Mouse (Mus musculus): ENCODE measurements around the gene Svs6. TPM values are rescaled to one million over a fixed set of nuclear protein-coding genes. Genes with fewer than 3 reads are reported as not detected.

Svs6 gene
- polyA plus RNA-seq, 1 experiment from 2014 or later: not detected

GRCm38 (mm10) chr2:164366947-164367346 is 50.4 kb downstream of the Svs6 start:
- H3K27me3 ChIP-seq (replicated peaks; ENCODE audit: control insufficient read depth, insufficient read depth, low read length): no peaks in the 10 kb centered on the region
- no peak overlapping the region for H3K4me2 ChIP-seq (ENCODE audit: low read length)
- H3K27ac ChIP-seq (ENCODE audit: low read depth): no peak overlapping the region
- no peak for ATAC-seq (replicated peaks; ENCODE audit: low FRiP score, low TSS enrichment, low read depth)
- no peaks in the 10 kb centered on the region for H3K9me3 ChIP-seq (ENCODE audit: control insufficient read depth, low read length)
- DNase-seq (ENCODE audit: low spot score): no peak
- H3K4me3 ChIP-seq (ENCODE audit: low read depth, low read length): no peak overlapping the region
- H3K9ac ChIP-seq (ENCODE audit: low read length): no peak overlapping the region
- no peaks in the 10 kb centered on the region for H3K4me1 ChIP-seq (replicated peaks; ENCODE audit: control insufficient read depth, insufficient read depth, low read length)
- no peaks in the 10 kb centered on the region for H3K36me3 ChIP-seq (ENCODE audit: control insufficient read depth, insufficient read depth, low read length)
- WGBS: 66% methylated on average over 3 of the region's 3 CpGs

Small RNAs within 50 kb of the gene (microRNA-seq; reads per million reads assigned to microRNA genes)
- gene Mir7678: not detected

Other genes starting within 250 kb of the Svs6 start
- gene Stk4, start 246.4 kb upstream of the Svs6 start, polyA plus RNA-seq (2014; fragmentation: Nextera tagmentation; extraction: Ambion mirVana): 27.8 and 29.1 TPM in 2 replicates
- 65.9 and 69.4 TPM in 2 replicates for gene Tomm34, start 245.6 kb upstream of the Svs6 start, polyA plus RNA-seq (2014; fragmentation: Nextera tagmentation; extraction: Ambion mirVana)
- 0.12 and 0.43 TPM in 2 replicates for gene Kcns1, start 145.6 kb upstream of the Svs6 start, polyA plus RNA-seq (2014; fragmentation: Nextera tagmentation; extraction: Ambion mirVana)
- gene Wfdc5, start 134.0 kb upstream of the Svs6 start, polyA plus RNA-seq (2014; fragmentation: Nextera tagmentation; extraction: Ambion mirVana): not detected in 2 replicates
- gene Wfdc12, start 126.1 kb upstream of the Svs6 start, polyA plus RNA-seq (2014; fragmentation: Nextera tagmentation; extraction: Ambion mirVana): not detected in 2 replicates
- not detected in 2 replicates for gene Wfdc15a, start 116.6 kb upstream of the Svs6 start, polyA plus RNA-seq (2014; fragmentation: Nextera tagmentation; extraction: Ambion mirVana)
- 18.9 and 31.3 TPM in 2 replicates for gene Wfdc15b, start 95.1 kb upstream of the Svs6 start, polyA plus RNA-seq (2014; fragmentation: Nextera tagmentation; extraction: Ambion mirVana)
- not detected in 2 replicates for gene Svs2, start 78.3 kb upstream of the Svs6 start, polyA plus RNA-seq (2014; fragmentation: Nextera tagmentation; extraction: Ambion mirVana)
- gene Svs3b, start 60.1 kb upstream of the Svs6 start, polyA plus RNA-seq (2014; fragmentation: Nextera tagmentation; extraction: Ambion mirVana): not detected in 2 replicates
- gene Svs4, start 38.3 kb upstream of the Svs6 start, polyA plus RNA-seq (2014; fragmentation: Nextera tagmentation; extraction: Ambion mirVana): not detected in 2 replicates
- not detected in 2 replicates for gene Svs3a, start 27.5 kb upstream of the Svs6 start, polyA plus RNA-seq (2014; fragmentation: Nextera tagmentation; extraction: Ambion mirVana)
- 0.31 TPM in 1 of 2 replicates, not detected in the other for gene Svs5, start 16.0 kb downstream of the Svs6 start, polyA plus RNA-seq (2014; fragmentation: Nextera tagmentation; extraction: Ambion mirVana)
- 0.32 TPM in 1 of 2 replicates, not detected in the other for gene Slpi, start 72.3 kb downstream of the Svs6 start, polyA plus RNA-seq (2014; fragmentation: Nextera tagmentation; extraction: Ambion mirVana)
- gene Rbpjl, start 86.4 kb downstream of the Svs6 start, polyA plus RNA-seq (2014; fragmentation: Nextera tagmentation; extraction: Ambion mirVana): 0.07 and 10.4 TPM in 2 replicates
- gene Matn4, start 88.4 kb downstream of the Svs6 start, polyA plus RNA-seq (2014; fragmentation: Nextera tagmentation; extraction: Ambion mirVana): 1.7 and 1.9 TPM in 2 replicates
- 104 and 110 TPM in 2 replicates for gene Sdc4, start 127.1 kb downstream of the Svs6 start, polyA plus RNA-seq (2014; fragmentation: Nextera tagmentation; extraction: Ambion mirVana)
- 65.2 and 67.2 TPM in 2 replicates for gene Sys1, start 140.2 kb downstream of the Svs6 start, polyA plus RNA-seq (2014; fragmentation: Nextera tagmentation; extraction: Ambion mirVana)
- 11.6 and 17.4 TPM in 2 replicates for gene Gm20458, start 144.2 kb downstream of the Svs6 start, polyA plus RNA-seq (2014; fragmentation: Nextera tagmentation; extraction: Ambion mirVana)
- not detected in 2 replicates for gene Trp53tg5, start 157.0 kb downstream of the Svs6 start, polyA plus RNA-seq (2014; fragmentation: Nextera tagmentation; extraction: Ambion mirVana)
- 9.4 and 12.5 TPM in 2 replicates for gene Dbndd2, start 169.4 kb downstream of the Svs6 start, polyA plus RNA-seq (2014; fragmentation: Nextera tagmentation; extraction: Ambion mirVana)
- 72.4 and 79.7 TPM in 2 replicates for gene Pigt, start 180.8 kb downstream of the Svs6 start, polyA plus RNA-seq (2014; fragmentation: Nextera tagmentation; extraction: Ambion mirVana)
- gene Wfdc2, start 245.7 kb downstream of the Svs6 start, polyA plus RNA-seq (2014; fragmentation: Nextera tagmentation; extraction: Ambion mirVana): 79.5 and 85.7 TPM in 2 replicates